Mouse (Mus musculus): Measurements from ENCODE around the gene Gm13420.

- no peak for TF ChIP-seq CTCF (IDR thresholded peaks at IDR 0.05; ENCODE audit: low read depth)
- no peak for TF ChIP-seq EP300 (optimal IDR thresholded peaks at IDR 0.05)
Measured at GRCm38 (mm10) chr2:29768901-29769300, 17.4 kb upstream of the Gm13420 start.
